Mouse (Mus musculus) forebrain, embryonic 14.5 days (tissue): ENCODE results near the gene Slc2a6. TPM values are rescaled to one million over a fixed set of nuclear protein-coding genes. Genes with fewer than 3 reads are reported as not detected.

ENCODE experiments used
- polyA plus RNA-seq: library from polyadenylated mRNA; unstranded; fragments of >200 nt; fragmentation: Nextera tagmentation; extraction: Ambion mirVana; gene quantifications from 2 replicates; pipeline ENCODE4 v1.2.1, GENCODE M21; 2014

The Slc2a6 gene
- polyA plus RNA-seq, 1 experiment from 2014 or later, result 3.4 TPM

Other genes with a start within 250 kb of the Slc2a6 start
- not detected in 2 replicates for gene Abo, start 163.0 kb downstream of the Slc2a6 start, polyA plus RNA-seq
- 15.4 and 17.2 TPM in 2 replicates for gene Surf6, start 125.1 kb downstream of the Slc2a6 start, polyA plus RNA-seq
- gene Med22, start 117.3 kb downstream of the Slc2a6 start, polyA plus RNA-seq, result 159 and 161 TPM in 2 replicates
- 626 and 738 TPM in 2 replicates for gene Rpl7a, start 117.2 kb downstream of the Slc2a6 start, polyA plus RNA-seq
- gene Surf2, start 111.6 kb downstream of the Slc2a6 start, polyA plus RNA-seq, result 53.3 and 54.0 TPM in 2 replicates
- gene Surf1, start 111.5 kb downstream of the Slc2a6 start, polyA plus RNA-seq, result 72.0 and 74.2 TPM in 2 replicates
- 97.3 and 103 TPM in 2 replicates for gene Surf4, start 94.1 kb downstream of the Slc2a6 start, polyA plus RNA-seq
- gene Stkld1, start 94.0 kb downstream of the Slc2a6 start, polyA plus RNA-seq, result 0.52 TPM in 1 of 2 replicates, not detected in the other
- 36.7 and 40.7 TPM in 2 replicates for gene Rexo4, start 63.6 kb downstream of the Slc2a6 start, polyA plus RNA-seq
- gene Adamts13, start 54.6 kb downstream of the Slc2a6 start, polyA plus RNA-seq, result 0.53 TPM in 1 of 2 replicates, not detected in the other
- gene Cacfd1, start 18.1 kb downstream of the Slc2a6 start, polyA plus RNA-seq, result 58.7 and 64.8 TPM in 2 replicates
- gene Mymk, start 44.2 kb upstream of the Slc2a6 start, polyA plus RNA-seq, result not detected in 2 replicates
- 10.4 TPM in 2 replicates for gene Adamtsl2, start 51.4 kb upstream of the Slc2a6 start, polyA plus RNA-seq
- 2.4 and 3.2 TPM in 2 replicates for gene Fam163b, start 114.5 kb upstream of the Slc2a6 start, polyA plus RNA-seq
- gene Dbh, start 137.2 kb upstream of the Slc2a6 start, polyA plus RNA-seq, result not detected in 2 replicates
- 4.2 and 4.7 TPM in 2 replicates for gene Sardh, start 220.3 kb upstream of the Slc2a6 start, polyA plus RNA-seq